8 mouse cellular contexts compared by ENCODE assay signal in the genomic region with DNA sequence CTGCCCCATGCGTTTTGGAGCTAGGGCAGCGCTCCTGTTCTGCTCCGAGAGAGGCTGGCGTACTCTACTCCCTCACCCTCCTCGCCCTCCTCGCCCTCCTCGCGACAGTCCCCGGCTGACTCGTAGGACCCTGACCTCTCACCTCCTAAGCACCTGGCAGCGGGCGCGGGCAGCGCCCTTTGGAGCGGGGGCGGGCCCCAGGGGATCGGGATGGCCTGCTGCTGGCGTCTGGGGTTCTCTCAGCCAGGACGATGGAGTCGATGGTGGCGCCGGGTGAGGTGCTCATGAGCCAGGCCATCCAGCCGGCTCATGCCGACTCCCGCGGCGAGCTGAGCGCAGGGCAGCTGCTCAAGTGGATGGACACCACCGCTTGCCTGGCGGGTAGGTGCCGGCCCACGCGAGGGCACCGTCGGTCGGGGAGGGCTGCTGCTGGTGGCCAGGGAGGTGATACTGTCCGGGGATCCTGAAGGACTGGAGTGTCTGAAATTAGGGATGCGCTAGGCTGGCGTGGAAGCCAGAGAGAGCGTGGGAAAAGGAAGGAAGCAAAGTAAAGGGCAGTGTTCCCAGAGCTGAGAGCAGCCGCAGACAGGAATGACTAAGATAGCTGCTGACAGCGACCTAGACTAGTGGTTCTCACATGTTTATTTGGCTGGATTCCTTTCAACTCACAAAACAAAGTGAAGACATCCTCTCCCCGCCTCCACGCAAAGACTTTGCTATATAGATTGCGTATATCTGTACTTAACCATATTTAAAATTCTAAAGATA. TPM values are rescaled to one million over a fixed set of nuclear protein-coding genes. Genes with fewer than 3 reads are reported as not detected.
DNase-seq lines count a peak whose midpoint lies in the region; ATAC-seq lines count a peak whose summit lies in the region.

A gene (plus strand): TSS at position 233 of the 768 bp plus-strand sequence.

- peak within 1 kb of the TSS; percentile 58 for H3K4me3 ChIP-seq in brown adipose tissue, adult 24 weeks (ENCODE audit: insufficient read depth, low read depth, low read length)
- peak within 1 kb of the TSS; percentile 34 for H3K4me3 ChIP-seq in forebrain, embryonic 11.5 days (ENCODE audit: low read depth, low read length)
- peak within 1 kb of the TSS; percentile 44 for H3K4me3 ChIP-seq in midbrain, embryonic 14.5 days (replicated peaks; ENCODE audit: low read depth, low read length)

- no peaks in the 10 kb centered on the region; the same call in 1 of the 2 replicates for H3K27me3 ChIP-seq in forebrain, embryonic 11.5 days (ENCODE audit: control insufficient read depth, insufficient read depth, low read length)
- H3K27me3 ChIP-seq in midbrain, embryonic 14.5 days (ENCODE audit: control insufficient read depth, insufficient read depth, low read length): no peaks in the 10 kb centered on the region

- no peaks in the 10 kb centered on the region for H3K4me1 ChIP-seq in brown adipose tissue, adult 24 weeks (ENCODE audit: control insufficient read depth, insufficient read depth, insufficient read length, low read length)
- 0 out of 2 replicates have a peak, but pooled peaks cover 2% of the 10 kb centered on the region for H3K4me1 ChIP-seq in forebrain, embryonic 11.5 days (replicated peaks; ENCODE audit: control insufficient read depth, insufficient read depth, low read length)
- H3K4me1 ChIP-seq in midbrain, embryonic 14.5 days (ENCODE audit: control insufficient read depth, insufficient read depth, low read length): peaks cover 5% of the 10 kb centered on the region; the same call in 1 of the 2 replicates

- intact Hi-C loops in left cerebral cortex, postnatal 25 days (cut with DNase I): no loop called here

- ATAC-seq in frontal cortex, adult (ENCODE audit: low TSS enrichment): peak; percentile 94
- peak; percentile 76 for ATAC-seq in forebrain, embryonic 11.5 days (replicated peaks; ENCODE audit: low FRiP score)
- peak; percentile 69 for ATAC-seq in midbrain, embryonic 14.5 days (ENCODE audit: low FRiP score, low TSS enrichment)

- peak within 1 kb of the TSS; percentile 54 for H3K9ac ChIP-seq in forebrain, embryonic 11.5 days (ENCODE audit: low read length)
- H3K9ac ChIP-seq in midbrain, embryonic 14.5 days (replicated peaks; ENCODE audit: low read length): peak within 1 kb of the TSS; percentile 63

- WGBS in forebrain, embryonic 11.5 days: 8% methylated on average over 45 of the region's 45 CpGs
- WGBS in midbrain, embryonic 14.5 days: 10% methylated on average over 45 of the region's 45 CpGs

- H3K9me3 ChIP-seq in forebrain, embryonic 11.5 days (ENCODE audit: control insufficient read depth, low read length): no peaks in the 10 kb centered on the region
- no peaks in the 10 kb centered on the region for H3K9me3 ChIP-seq in midbrain, embryonic 14.5 days (ENCODE audit: control insufficient read depth, low read length)

- 0 out of 2 replicates have a peak within 1 kb of the TSS, but pooled peaks have one; percentile 25 for H3K27ac ChIP-seq in brown adipose tissue, adult 24 weeks (replicated peaks; ENCODE audit: low read depth, low read length)
- H3K27ac ChIP-seq in forebrain, embryonic 11.5 days (ENCODE audit: low read depth, low read length): no peak within 1 kb of the TSS
- no peak within 1 kb of the TSS for H3K27ac ChIP-seq in midbrain, embryonic 14.5 days (replicated peaks; ENCODE audit: low read depth, low read length)

- peak within 1 kb of the TSS; percentile 84 for H3K4me2 ChIP-seq in forebrain, embryonic 11.5 days (ENCODE audit: low read depth, low read length, severe bottlenecking)
- H3K4me2 ChIP-seq in midbrain, embryonic 14.5 days (ENCODE audit: low read length): peak within 1 kb of the TSS; percentile 80

- DNase-seq in frontal cortex, postnatal 14 days (ENCODE audit: low spot score in 2 of 2): no peak
- DNase-seq in forebrain, embryonic 11.5 days (ENCODE audit: low spot score): peak; percentile 72
- peak; percentile 25 for DNase-seq in heart, postnatal 4 days
- DNase-seq in left cerebral cortex, postnatal 25 days (ENCODE audit: low spot score in 2 of 2): peak; percentile 30 to 61
- peak; percentile 63 for DNase-seq in midbrain, embryonic 14.5 days
- DNase-seq in testis, postnatal 10 days (ENCODE audit: low spot score): peak; percentile 55

- no peaks in the 10 kb centered on the region for H3K36me3 ChIP-seq in forebrain, embryonic 11.5 days (ENCODE audit: control insufficient read depth, insufficient read depth, low read length)
- no peaks in the 10 kb centered on the region for H3K36me3 ChIP-seq in midbrain, embryonic 14.5 days (ENCODE audit: control insufficient read depth, insufficient read depth, low read length)

RNA-seq across cellular contexts. Expression of the gene that starts here (rescaled TPM):
- 2.4 TPM in 1 of 2 replicates, not detected in the other for polyA plus RNA-seq in brown adipose tissue, adult 24 weeks (2012; ENCODE audit: insufficient read depth, insufficient read length, missing spikeins)
- not detected in 2 replicates for polyA plus RNA-seq in forebrain, embryonic 11.5 days (2014; fragmentation: Nextera tagmentation; extraction: Ambion mirVana)
- not detected for total RNA-seq in heart, postnatal 4 days (2021)
- total RNA-seq in left cerebral cortex, postnatal 25 days (2021): under 1 TPM; 0.11 to 0.14 TPM
- not detected in 2 replicates for polyA plus RNA-seq in midbrain, embryonic 14.5 days (2014; fragmentation: Nextera tagmentation; extraction: Ambion mirVana)

Comparison
In these comparisons a context has a peak if more than half of its experiments do, and no peak if none do; other contexts are left out.
1. Peak in DNase-seq, ATAC-seq, H3K4me3 ChIP-seq, H3K9ac ChIP-seq and H3K4me2 ChIP-seq in forebrain, embryonic 11.5 days; RNA of the gene not detected or under 1 TPM.
2. Peak in DNase-seq in heart, postnatal 4 days; RNA of the gene not detected or under 1 TPM.
3. Peak in DNase-seq in left cerebral cortex, postnatal 25 days; RNA of the gene not detected or under 1 TPM.
4. Peak in DNase-seq, ATAC-seq, H3K4me3 ChIP-seq, H3K9ac ChIP-seq and H3K4me2 ChIP-seq in midbrain, embryonic 14.5 days; RNA of the gene not detected or under 1 TPM.